Mouse (Mus musculus) effector memory CD4-positive, alpha-beta T cell, adult 7 months (primary cell): ENCODE results near the gene Crybb2. TPM values are rescaled to one million over a fixed set of nuclear protein-coding genes. Genes with fewer than 3 reads are reported as not detected.

Experiments
- polyA plus RNA-seq: library from polyadenylated mRNA; unstranded; fragments of 100-300 nt; shearing (Covaris generic); gene quantifications from one replicate; pipeline ENCODE4 v1.2.1, GENCODE M21; 2017

Gene Crybb2
- 0.62 TPM for polyA plus RNA-seq

DNA sequence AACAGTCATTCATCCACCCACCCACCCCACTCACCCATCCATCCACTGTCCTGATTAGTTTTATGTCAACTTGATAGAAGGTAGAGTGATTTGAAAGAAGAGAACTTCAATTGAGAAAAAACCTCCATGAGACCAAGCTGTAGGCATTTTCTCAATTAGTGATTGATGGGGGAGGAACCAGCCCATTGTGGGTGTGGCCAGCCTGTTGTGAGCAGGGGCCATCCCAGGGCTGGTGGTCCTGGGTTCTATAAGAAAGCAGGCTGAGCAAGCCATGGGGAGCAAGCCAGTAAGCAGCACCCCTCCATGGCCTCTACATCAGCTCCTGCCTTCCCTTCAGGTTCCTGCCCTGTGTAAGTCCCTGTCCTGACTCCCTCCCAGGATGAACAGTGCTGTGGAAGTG, at the start of gene Crybb2:
Gene Crybb2 (minus strand): TSS at position 101 of the 400 bp plus-strand sequence.

DNA sequence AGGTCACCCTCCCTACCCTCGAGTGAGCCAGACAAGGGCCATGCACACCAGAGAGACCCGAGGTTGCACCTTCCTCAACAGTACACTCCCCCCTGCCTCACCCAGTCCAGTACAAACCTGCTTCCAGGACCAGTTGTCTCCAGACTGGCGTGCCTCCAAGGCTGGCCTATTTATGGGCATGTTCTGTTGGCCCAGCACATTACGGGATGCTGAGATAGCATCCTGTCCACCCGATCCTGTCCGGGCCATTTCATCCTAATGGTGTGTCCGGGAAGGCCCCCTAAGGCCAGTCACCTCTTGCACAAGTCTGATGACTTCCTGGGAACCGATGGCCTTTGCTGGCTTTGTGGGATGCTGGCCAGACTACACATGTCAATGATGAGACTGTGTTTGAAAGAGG, 11.5 kb upstream of the Crybb2 start, which contains the start of gene Crybb3:
Gene Crybb3 (minus strand): TSS at position 146 of the 400 bp plus-strand sequence.

DNA sequence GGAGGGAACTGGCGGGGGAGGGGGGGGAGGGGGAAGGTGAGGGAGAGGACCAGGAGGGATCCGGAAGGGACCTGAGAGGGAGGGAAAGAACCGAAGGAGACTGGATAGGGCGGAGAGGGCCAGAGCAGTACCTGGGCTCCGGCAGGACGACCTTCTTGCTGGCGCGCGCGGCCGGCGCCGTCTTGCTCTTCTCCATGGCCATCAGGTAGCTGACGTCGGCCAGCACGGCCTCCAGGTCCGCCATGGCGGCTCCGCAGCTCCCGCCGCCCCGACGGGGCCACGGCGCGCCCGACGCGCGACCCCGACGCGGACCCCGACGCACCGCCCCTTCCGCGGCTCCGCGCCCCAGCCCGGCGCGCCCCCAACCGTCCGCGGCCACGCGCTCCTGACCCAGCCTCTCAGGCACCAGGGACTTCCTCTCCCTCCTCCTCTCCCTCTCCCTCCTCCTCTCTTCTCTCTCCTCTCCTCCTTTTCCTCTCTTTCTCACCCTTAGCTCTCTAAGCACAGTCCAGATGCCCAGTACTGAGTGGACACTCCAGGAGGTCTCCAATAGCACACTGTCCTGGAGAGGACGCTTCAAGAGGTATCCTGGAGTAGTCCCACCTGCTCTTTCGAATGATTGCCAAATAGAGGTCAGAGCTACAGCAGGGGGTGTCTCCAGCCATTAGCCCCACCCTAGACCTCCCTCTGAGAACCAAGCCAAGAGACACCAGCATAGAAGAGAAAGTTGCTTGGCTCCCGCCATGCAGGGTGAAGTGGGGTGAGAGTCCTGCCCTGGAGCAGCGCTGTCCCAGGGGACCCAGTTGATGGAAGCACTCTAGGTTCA, 54.5 kb downstream of the Crybb2 start, which contains the start of gene Grk3:
Gene Grk3 (minus strand): TSS at position 556 of the 826 bp plus-strand sequence.

Other genes with a start within 250 kb of the Crybb2 start
- 0.20 TPM for gene Myo18b, start 173.8 kb downstream of the Crybb2 start, polyA plus RNA-seq
- 0.21 TPM for gene Grk3, start 54.3 kb downstream of the Crybb2 start, polyA plus RNA-seq
- 0.57 TPM for gene Crybb3, start 11.5 kb upstream of the Crybb2 start, polyA plus RNA-seq
- not detected for gene 2900026A02Rik, start 151.1 kb upstream of the Crybb2 start, polyA plus RNA-seq
- gene Tmem211, start 156.8 kb upstream of the Crybb2 start, polyA plus RNA-seq, result not detected
- gene Sgsm1, start 240.7 kb upstream of the Crybb2 start, polyA plus RNA-seq, result 0.41 TPM